Mouse (Mus musculus) liver, embryonic 11.5 days (tissue): Measurements from ENCODE around the gene Trpm5. TPM values are rescaled to one million over a fixed set of nuclear protein-coding genes. Genes with fewer than 3 reads are reported as not detected.

ENCODE experiments used
- ATAC-seq: fragments of 200-750 bp; cut with Nextera tagmentation; replicated peaks from 2 replicates; pipeline ENCODE4 v1.8.0; 2017; ENCODE audit warnings: moderate number of reproducible peaks, mild to moderate bottlenecking, moderate TSS enrichment, moderate library complexity; ENCODE audit not compliant: low FRiP score
- DNase-seq: peaks from one replicate; pipeline ENCODE4 v3.0.0-alpha.2; 2017; ENCODE audit warnings: low spot score
- H3K27ac ChIP-seq: fragments of 300-500 bp; sonication (generic); 2 replicates; pipeline ENCODE4 v1.5.1; 2014; ENCODE audit warnings: mild to moderate bottlenecking, low read depth, low read length, control low read depth
- H3K27me3 ChIP-seq: fragments of 300-500 bp; sonication (generic); replicated peaks from 2 replicates; pipeline ENCODE4 v1.6.1; 2014; ENCODE audit warnings: low read length, mixed read lengths; ENCODE audit not compliant: control insufficient read depth, insufficient read depth
- H3K36me3 ChIP-seq: fragments of 300-500 bp; sonication (generic); 2 replicates; pipeline ENCODE4 v1.6.1; 2014; ENCODE audit warnings: mild to moderate bottlenecking, low read length, moderate library complexity, mixed read lengths; ENCODE audit not compliant: control insufficient read depth, insufficient read depth
- H3K4me1 ChIP-seq: fragments of 300-500 bp; sonication (generic); replicated peaks from 2 replicates; pipeline ENCODE4 v1.6.1; 2014; ENCODE audit warnings: low read length, mixed read lengths; ENCODE audit not compliant: control insufficient read depth, insufficient read depth
- H3K4me2 ChIP-seq: fragments of 300-500 bp; sonication (generic); 2 replicates; pipeline ENCODE4 v1.6.1; 2014; ENCODE audit warnings: mild to moderate bottlenecking, control low read depth, moderate library complexity
- H3K4me3 ChIP-seq: fragments of 300-500 bp; sonication (generic); 2 replicates; pipeline ENCODE4 v1.5.1; 2014; ENCODE audit warnings: low read depth, low read length, control low read depth
- H3K9ac ChIP-seq: fragments of 300-500 bp; sonication (generic); 2 replicates; pipeline ENCODE4 v1.6.1; 2014; ENCODE audit warnings: low read depth, low read length, control low read depth
- H3K9me3 ChIP-seq: fragments of 300-500 bp; sonication (generic); 2 replicates; pipeline ENCODE4 v1.6.1; 2016; ENCODE audit warnings: low read length, inconsistent platforms, mixed read lengths; ENCODE audit not compliant: control insufficient read depth
- WGBS: fragments of 180-500 bp; shearing (Covaris S2); extraction: QIAGEN DNeasy Blood & Tissue Kit; methylation state at CpG from one replicate; pipeline ENCODE4 v1.1.7; 2014; 5-methylcytosine and 5-hydroxymethylcytosine counted together
- polyA plus RNA-seq: library from polyadenylated mRNA; unstranded; fragments of >200 nt; fragmentation: Nextera tagmentation; extraction: Ambion mirVana; gene quantifications from 2 replicates; pipeline ENCODE4 v1.2.1, GENCODE M21; 2014

Trpm5 gene
- polyA plus RNA-seq, 1 experiment from 2014 or later = 1.3 TPM

DNA sequence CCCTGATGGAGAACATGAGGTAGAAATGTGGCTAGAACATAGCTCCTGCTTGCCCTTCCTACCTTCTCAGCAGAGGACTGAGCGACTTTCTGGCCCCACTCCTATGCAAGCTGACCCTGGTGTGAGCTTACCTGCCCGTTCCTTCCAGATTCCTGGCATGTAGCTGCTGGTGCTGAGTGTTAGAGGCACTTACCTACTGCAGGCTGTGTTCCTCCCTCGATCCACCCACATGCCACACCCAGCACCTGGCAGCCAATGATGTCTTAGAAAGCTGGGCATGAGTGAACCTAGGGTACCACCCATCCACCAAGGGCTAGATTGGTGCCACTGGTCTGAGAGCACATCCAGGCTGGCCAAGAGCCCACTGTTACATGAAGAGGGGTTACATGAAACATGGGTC, 595 bp downstream of the Trpm5 start:
- H3K27me3 ChIP-seq = no peaks in the 10 kb centered on the region

DNA sequence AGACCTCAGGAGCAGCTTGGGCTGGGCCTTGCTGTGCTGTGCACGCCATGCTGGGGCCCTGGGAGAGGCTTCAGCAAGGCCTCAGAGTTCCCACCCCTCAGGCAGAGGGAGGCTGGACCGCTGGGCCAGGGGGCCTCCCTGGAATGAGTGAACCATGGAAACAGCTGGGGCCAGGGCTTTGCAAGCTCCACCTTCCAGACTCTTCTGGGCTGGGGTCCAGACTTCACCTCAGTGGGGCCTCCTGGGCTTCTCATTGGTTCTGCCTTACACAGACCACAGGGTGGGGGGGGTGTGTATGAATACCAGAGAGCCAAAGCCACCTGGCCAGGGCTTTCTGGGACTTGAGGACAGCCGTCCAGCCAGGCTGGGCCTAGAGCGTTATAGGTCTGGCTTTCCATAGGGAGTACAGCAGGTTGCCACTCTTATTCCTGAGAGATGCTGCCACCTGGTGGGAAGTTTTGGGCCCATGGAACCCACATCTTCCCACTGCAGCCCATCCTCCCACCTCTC, 7.3 kb downstream of the Trpm5 start:
- Histone ChIP-seq H3K4me3 (no peak overlapping the region), H3K27ac (no peak overlapping the region), H3K27me3 (0 out of 2 replicates have a peak, but pooled peaks cover 2% of the 10 kb centered on the region), H3K9me3 (no peaks in the 10 kb centered on the region), H3K36me3 (no peaks in the 10 kb centered on the region), H3K4me2 (no peak overlapping the region), H3K9ac (no peak overlapping the region), H3K4me1 (no peaks in the 10 kb centered on the region)
- DNase-seq = no peak
- 0 out of 2 replicates have a peak, but pooled peaks have one; percentile 22 for ATAC-seq
- 59% methylated on average over 4 of the region's 4 CpGs for WGBS

More for the DNA sequence above, 595 bp downstream of the Trpm5 start:
- Histone ChIP-seq H3K4me3 (no peak overlapping the region), H3K4me1 (no peaks in the 10 kb centered on the region), H3K9ac (no peak overlapping the region), H3K4me2 (no peak overlapping the region), H3K9me3 (no peaks in the 10 kb centered on the region), H3K27ac (no peak overlapping the region), H3K36me3 (no peaks in the 10 kb centered on the region)
- ATAC-seq = no peak
- DNase-seq = no peak
- WGBS = 60% methylated on average over 3 of the region's 3 CpGs

DNA sequence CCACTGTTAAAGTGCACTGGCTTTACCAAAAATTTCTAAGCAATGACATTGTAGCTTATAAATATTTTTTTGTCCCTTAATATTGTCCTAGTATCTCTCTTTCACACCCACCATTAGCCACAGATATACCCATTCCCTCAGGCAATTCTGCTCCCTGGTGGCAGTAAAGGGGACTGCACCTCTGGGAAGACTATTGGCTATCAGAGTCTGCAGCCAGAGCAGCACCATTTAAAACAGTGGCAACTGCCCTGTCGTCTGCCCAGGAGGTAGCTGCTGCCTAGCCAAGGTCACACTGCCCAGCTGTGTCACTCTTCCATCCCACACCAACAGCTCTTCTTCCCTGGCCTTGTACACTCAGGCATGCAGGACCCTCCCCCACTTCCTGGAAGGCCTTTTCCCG, 8.1 kb downstream of the Trpm5 start:
- Histone ChIP-seq H3K4me2 (no peak overlapping the region), H3K36me3 (no peaks in the 10 kb centered on the region), H3K9me3 (no peaks in the 10 kb centered on the region), H3K27ac (no peak overlapping the region), H3K9ac (no peak overlapping the region), H3K4me1 (no peaks in the 10 kb centered on the region), H3K27me3 (0 out of 2 replicates have a peak, but pooled peaks cover 2% of the 10 kb centered on the region), H3K4me3 (no peak overlapping the region)
- DNase-seq = no peak
- 54% methylated on average over 2 of the region's 2 CpGs for WGBS
- peak; percentile 56 for ATAC-seq

DNA sequence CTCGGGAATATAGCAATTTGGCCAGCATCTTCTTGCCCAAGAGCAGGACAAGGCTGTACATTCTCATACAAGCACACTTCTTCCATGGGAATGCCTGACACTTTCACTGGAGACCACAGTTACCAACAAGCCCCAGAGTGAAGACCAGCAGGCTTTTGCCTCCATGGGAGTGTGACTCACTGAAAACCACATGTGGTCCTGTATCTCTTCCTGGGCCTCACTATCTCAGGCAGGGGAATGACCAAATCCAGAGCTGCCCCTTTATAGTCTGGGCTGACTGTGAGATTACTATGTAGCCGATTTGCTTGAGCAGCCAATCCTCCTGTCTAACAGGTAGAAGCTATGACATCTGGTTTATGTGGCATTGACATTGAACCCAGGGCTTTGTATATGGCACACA, 10.7 kb downstream of the Trpm5 start:
- Histone ChIP-seq H3K4me2 (no peak overlapping the region), H3K9me3 (no peaks in the 10 kb centered on the region), H3K27ac (no peak overlapping the region), H3K4me3 (no peak overlapping the region), H3K27me3 (0 out of 2 replicates have a peak, but pooled peaks cover 2% of the 10 kb centered on the region), H3K4me1 (no peaks in the 10 kb centered on the region), H3K36me3 (no peaks in the 10 kb centered on the region), H3K9ac (no peak overlapping the region)
- 64% methylated on average over 2 of the region's 2 CpGs for WGBS
- no peak for DNase-seq
- no peak for ATAC-seq

DNA sequence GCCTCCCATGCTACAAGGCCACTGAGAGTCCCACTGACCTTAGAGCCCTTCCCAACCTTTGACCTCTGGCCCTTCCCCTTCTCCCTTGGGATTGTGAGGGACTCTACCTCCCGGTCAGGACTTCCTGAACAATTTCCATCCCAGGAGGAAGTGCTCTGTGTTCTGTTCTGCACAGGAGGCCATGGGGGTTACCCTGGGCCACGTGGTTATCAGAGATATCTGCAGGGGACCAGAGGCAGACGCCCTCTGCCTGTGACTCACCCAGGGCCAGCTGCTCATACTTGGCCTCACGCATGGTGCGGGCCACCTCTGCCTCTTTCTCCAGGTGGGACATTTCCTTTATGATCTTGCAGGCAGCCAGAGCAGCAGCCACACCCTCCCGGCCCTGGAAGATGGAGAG, 12.4 kb downstream of the Trpm5 start:
- Histone ChIP-seq H3K9ac (no peak overlapping the region), H3K4me3 (no peak overlapping the region), H3K36me3 (no peaks in the 10 kb centered on the region), H3K4me1 (no peaks in the 10 kb centered on the region), H3K27ac (no peak overlapping the region), H3K4me2 (no peak overlapping the region), H3K9me3 (no peaks in the 10 kb centered on the region), H3K27me3 (0 out of 2 replicates have a peak, but pooled peaks cover 2% of the 10 kb centered on the region)
- ATAC-seq (0 out of 2 replicates have a peak, but pooled peaks have one; percentile 49), DNase-seq (no peak)
- WGBS = 53% methylated on average over 6 of the region's 6 CpGs

DNA sequence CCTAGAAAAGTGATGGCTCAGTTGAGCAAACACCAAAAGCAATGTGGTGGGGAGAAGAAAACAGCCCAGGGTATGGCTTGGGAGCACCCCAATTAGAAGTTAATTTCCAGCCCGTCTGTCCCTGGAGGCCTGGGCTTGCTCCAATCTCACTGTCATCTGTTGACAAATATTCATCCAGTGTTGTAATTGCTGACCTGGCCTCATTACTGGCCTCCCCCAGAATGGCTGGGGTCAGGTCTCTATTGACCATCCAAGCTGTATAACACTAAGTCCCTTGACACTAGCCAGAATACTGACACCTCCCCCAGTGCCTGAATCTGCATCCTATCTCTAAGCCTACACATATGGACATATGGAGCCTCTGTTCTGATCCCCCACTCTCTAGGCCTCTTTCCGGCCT, 17.1 kb downstream of the Trpm5 start:
- Histone ChIP-seq H3K4me3 (no peak overlapping the region), H3K9ac (no peak overlapping the region), H3K36me3 (no peaks in the 10 kb centered on the region), H3K27me3 (no peaks in the 10 kb centered on the region), H3K9me3 (no peaks in the 10 kb centered on the region), H3K4me1 (no peaks in the 10 kb centered on the region), H3K4me2 (no peak overlapping the region), H3K27ac (no peak overlapping the region)
- ATAC-seq = no peak
- no peak for DNase-seq
- 79% methylated on average over 2 of the region's 2 CpGs for WGBS

DNA sequence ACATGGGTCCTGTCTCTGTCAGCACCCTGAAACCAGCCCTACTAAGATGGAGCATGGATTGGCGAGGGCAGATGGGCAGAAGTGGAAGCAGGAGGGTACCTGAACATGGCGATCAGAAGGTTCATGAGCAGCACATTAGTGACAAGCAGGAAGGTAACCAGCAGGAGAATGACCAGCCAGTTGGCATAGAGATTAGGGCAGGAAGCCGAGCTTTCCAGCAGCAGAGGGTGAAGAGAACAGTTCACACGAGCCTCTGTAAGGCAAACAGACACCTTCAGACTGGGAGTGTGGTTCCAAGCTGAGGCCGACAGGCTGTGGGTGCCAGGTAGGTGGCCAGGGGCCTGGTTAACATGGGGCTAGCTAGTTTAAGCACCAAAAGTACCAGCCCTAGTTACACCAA, 19.0 kb downstream of the Trpm5 start:
- no peak overlapping the region for H3K9ac ChIP-seq
- H3K27ac ChIP-seq = no peak overlapping the region
- ATAC-seq = no peak
- no peaks in the 10 kb centered on the region for H3K27me3 ChIP-seq
- peaks cover 4% of the 10 kb centered on the region for H3K4me1 ChIP-seq
- DNase-seq = no peak
- WGBS = 67% methylated on average over 5 of the region's 5 CpGs
- no peak overlapping the region for H3K4me3 ChIP-seq
- no peaks in the 10 kb centered on the region for H3K9me3 ChIP-seq
- H3K4me2 ChIP-seq = no peak overlapping the region
- H3K36me3 ChIP-seq = no peaks in the 10 kb centered on the region; the same call in 1 of the 2 replicates

DNA sequence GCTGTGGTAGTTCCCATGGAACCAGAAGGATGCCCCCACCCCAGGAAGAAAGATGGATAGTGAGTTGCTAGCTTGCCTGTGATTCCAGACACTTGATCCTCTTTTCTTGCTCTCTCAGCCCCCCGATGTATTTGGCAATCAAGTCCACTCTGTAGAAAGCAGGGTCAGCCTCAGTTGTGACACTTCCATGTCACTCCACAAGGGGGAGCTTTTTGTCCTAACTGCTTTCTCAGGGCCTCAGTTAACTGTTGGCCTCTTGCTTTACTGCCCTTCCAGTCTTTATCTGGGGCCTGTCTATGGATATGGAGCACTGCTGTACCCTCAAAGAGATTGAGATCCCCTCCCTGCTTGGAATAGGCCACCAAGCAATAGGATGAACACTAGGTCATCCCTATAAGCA, 21.4 kb downstream of the Trpm5 start:
- DNase-seq = no peak
- Histone ChIP-seq H3K9me3 (no peaks in the 10 kb centered on the region), H3K4me2 (no peak overlapping the region), H3K27ac (no peak overlapping the region), H3K27me3 (no peaks in the 10 kb centered on the region), H3K9ac (no peak overlapping the region), H3K4me3 (no peak overlapping the region), H3K36me3 (no peaks in the 10 kb centered on the region; the same call in 1 of the 2 replicates), H3K4me1 (peaks cover 15% of the 10 kb centered on the region)
- ATAC-seq = no peak
- 59% methylated on average over 1 of the region's 1 CpGs for WGBS

DNA sequence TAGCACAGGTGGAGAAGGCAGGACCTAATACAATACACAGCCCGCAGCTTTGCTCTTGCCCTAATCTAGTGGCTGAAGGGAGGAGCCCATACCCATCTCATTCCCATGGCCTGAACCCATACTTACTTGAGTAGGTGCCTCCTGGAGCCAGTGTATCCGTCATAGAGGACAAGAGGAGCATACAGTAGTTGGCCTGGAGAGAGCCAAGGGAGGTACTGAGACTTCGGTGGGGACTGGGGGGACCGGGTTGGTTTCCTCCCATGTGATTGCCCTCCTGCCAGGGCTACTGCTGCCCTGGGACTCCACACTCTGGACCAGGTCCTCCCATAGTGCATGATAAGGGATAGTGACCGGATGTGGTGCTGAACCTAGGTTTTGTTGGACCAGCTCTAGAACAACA, 21.8 kb downstream of the Trpm5 start:
- WGBS = 80% methylated on average over 5 of the region's 5 CpGs
- peaks cover 15% of the 10 kb centered on the region for H3K4me1 ChIP-seq
- no peak for ATAC-seq

More for the DNA sequence above, 21.8 kb downstream of the Trpm5 start:
- no peaks in the 10 kb centered on the region for H3K9me3 ChIP-seq
- H3K27me3 ChIP-seq = no peaks in the 10 kb centered on the region
- H3K27ac ChIP-seq = no peak overlapping the region
- DNase-seq = no peak
- H3K36me3 ChIP-seq = peaks cover 4% of the 10 kb centered on the region; the same call in 1 of the 2 replicates
- H3K4me2 ChIP-seq = no peak overlapping the region
- H3K4me3 ChIP-seq = no peak overlapping the region
- no peak overlapping the region for H3K9ac ChIP-seq
